Mouse (Mus musculus): ENCODE measurements at regions not wholly inside any gene's neighbourhood (a gene's known extent, or its start where the extent isn't known, plus 50 kb on each side); places are given as distances from the start of the nearest gene placed in this dataset.

DNA sequence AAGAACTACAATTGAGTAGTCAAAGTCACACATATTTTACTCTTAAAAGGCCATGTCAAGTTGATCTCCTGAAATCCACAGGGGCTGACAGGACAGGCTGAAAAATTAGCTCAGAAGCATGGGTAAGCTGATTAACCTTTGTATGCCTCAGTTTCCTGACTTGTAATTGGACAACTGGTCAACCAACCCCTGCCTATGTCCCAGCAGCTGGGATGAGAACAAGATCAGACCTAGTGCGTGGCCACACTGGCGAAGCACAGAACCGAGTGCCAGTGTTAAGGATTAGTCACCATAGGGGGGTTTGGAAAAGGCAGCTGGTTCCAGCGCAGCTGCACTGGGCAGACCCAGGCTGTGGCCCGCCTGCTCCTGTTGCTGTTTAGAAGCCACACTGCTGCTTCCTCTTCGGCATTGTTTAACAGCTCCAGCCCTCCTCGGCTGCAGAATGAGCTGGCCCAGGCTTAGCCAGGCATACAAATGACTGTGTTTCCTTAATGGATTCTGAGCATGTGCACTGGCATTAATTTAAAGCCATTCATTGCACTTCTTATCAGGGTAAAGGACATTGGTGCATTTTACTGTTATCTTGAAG is 120.1 kb upstream of the Dock1 start:
- Histone ChIP-seq H3K36me3 (ENCODE audit: control insufficient read depth, insufficient read depth, low read length) (no peaks in the 10 kb centered on the region), H3K27ac (ENCODE audit: low read depth, low read length) (no peak overlapping the region), H3K9ac (ENCODE audit: low read depth, low read length) (no peak overlapping the region), H3K27me3 (ENCODE audit: control insufficient read depth, insufficient read depth, low read length) (no peaks in the 10 kb centered on the region), H3K9me3 (ENCODE audit: control insufficient read depth, low read length) (no peaks in the 10 kb centered on the region), H3K4me1 (replicated peaks; ENCODE audit: control insufficient read depth, insufficient read depth, low read length) (no peaks in the 10 kb centered on the region), H3K4me2 (replicated peaks; ENCODE audit: low read depth, low read length) (no peak overlapping the region), H3K4me3 (ENCODE audit: low read depth, low read length) (no peak overlapping the region)
- WGBS: 54% methylated on average over 7 of the region's 7 CpGs
- ATAC-seq (ENCODE audit: low FRiP score) (peak; percentile 25; the same call in 1 of the 2 replicates), DNase-seq (ENCODE audit: low spot score) (no peak)

DNA sequence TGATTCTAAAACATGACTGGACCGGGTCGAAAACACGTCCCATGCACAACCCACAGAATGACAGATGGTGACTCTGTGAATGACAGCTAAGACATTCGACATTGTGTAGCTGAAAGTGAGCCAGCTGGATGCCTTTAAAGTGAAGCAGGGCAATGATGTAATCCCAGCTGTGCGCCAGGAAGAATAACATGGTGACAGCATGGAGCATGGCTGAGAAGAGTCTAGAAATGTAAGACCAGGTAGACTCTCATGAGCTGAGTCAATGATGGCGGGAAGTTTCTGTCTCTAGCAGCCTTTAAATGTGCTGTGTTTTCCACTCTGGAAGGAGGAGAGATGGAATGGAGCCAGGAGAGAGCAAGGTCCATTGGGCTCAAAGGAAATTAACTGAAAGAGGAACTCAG is 118.4 kb upstream of the Dock1 start:
- Histone ChIP-seq H3K36me3 (ENCODE audit: control insufficient read depth, insufficient read depth, low read length) (no peaks in the 10 kb centered on the region), H3K4me2 (replicated peaks; ENCODE audit: low read depth, low read length) (no peak overlapping the region), H3K9ac (ENCODE audit: low read depth, low read length) (no peak overlapping the region), H3K4me1 (replicated peaks; ENCODE audit: control insufficient read depth, insufficient read depth, low read length) (no peaks in the 10 kb centered on the region), H3K4me3 (ENCODE audit: low read depth, low read length) (no peak overlapping the region), H3K9me3 (ENCODE audit: control insufficient read depth, low read length) (no peaks in the 10 kb centered on the region), H3K27ac (ENCODE audit: low read depth, low read length) (no peak overlapping the region), H3K27me3 (ENCODE audit: control insufficient read depth, insufficient read depth, low read length) (no peaks in the 10 kb centered on the region)
- WGBS: 75% methylated on average over 6 of the region's 6 CpGs
- ATAC-seq (ENCODE audit: low FRiP score) (no peak), DNase-seq (ENCODE audit: low spot score) (no peak)

DNA sequence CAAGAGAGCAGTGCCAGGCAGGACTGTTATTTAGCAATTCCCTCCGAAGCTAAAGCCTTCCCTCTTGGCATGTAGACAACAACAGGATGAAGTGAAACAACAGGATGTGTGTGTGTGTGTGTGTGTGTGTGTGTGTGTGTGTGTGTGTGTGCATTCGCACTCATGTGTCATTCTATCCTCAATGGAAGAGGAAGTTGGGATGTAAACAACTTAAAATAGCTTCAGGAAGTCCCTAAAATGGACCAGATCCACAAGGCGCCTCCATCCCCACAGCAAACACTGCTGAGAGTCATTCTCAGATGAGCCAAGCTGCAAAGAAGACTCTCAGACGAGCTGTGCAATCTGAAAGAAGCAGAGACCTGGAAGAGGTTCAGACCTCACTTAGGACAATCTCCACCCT is 114.4 kb upstream of the Dock1 start:
- H3K4me3 ChIP-seq (ENCODE audit: low read depth, low read length): no peak overlapping the region
- no peaks in the 10 kb centered on the region for H3K4me1 ChIP-seq (replicated peaks; ENCODE audit: control insufficient read depth, insufficient read depth, low read length)
- H3K27me3 ChIP-seq (ENCODE audit: control insufficient read depth, insufficient read depth, low read length): no peaks in the 10 kb centered on the region
- no peak for DNase-seq (ENCODE audit: low spot score)
- no peak overlapping the region for H3K4me2 ChIP-seq (replicated peaks; ENCODE audit: low read depth, low read length)
- peaks cover 3% of the 10 kb centered on the region; the same call in 1 of the 2 replicates for H3K9me3 ChIP-seq (ENCODE audit: control insufficient read depth, low read length)
- H3K36me3 ChIP-seq (ENCODE audit: control insufficient read depth, insufficient read depth, low read length): no peaks in the 10 kb centered on the region
- H3K9ac ChIP-seq (ENCODE audit: low read depth, low read length): no peak overlapping the region
- WGBS: 84% methylated on average over 4 of the region's 4 CpGs
- ATAC-seq (ENCODE audit: low FRiP score): no peak
- no peak overlapping the region for H3K27ac ChIP-seq (ENCODE audit: low read depth, low read length)

GRCm38 (mm10) chr7:134566322-134566721 is 104.1 kb upstream of the Dock1 start:
- no peaks in the 10 kb centered on the region for H3K36me3 ChIP-seq (ENCODE audit: control insufficient read depth, insufficient read depth, low read length)
- no peak overlapping the region for H3K4me3 ChIP-seq (ENCODE audit: low read depth, low read length)
- peak; percentile 74 for DNase-seq (ENCODE audit: low spot score)
- H3K9ac ChIP-seq (ENCODE audit: low read depth, low read length): no peak overlapping the region
- no peaks in the 10 kb centered on the region for H3K9me3 ChIP-seq (ENCODE audit: control insufficient read depth, low read length)
- 81% methylated on average over 5 of the region's 5 CpGs for WGBS
- no peaks in the 10 kb centered on the region for H3K4me1 ChIP-seq (replicated peaks; ENCODE audit: control insufficient read depth, insufficient read depth, low read length)
- ATAC-seq (ENCODE audit: low FRiP score): no peak
- no peak overlapping the region for H3K4me2 ChIP-seq (replicated peaks; ENCODE audit: low read depth, low read length)
- H3K27ac ChIP-seq (ENCODE audit: low read depth, low read length): no peak overlapping the region
- H3K27me3 ChIP-seq (ENCODE audit: control insufficient read depth, insufficient read depth, low read length): no peaks in the 10 kb centered on the region

GRCm38 (mm10) chr7:134569247-134569646 is 101.2 kb upstream of the Dock1 start:
- ATAC-seq (ENCODE audit: low FRiP score): no peak
- WGBS: 87% methylated on average over 3 of the region's 3 CpGs
- no peak overlapping the region for H3K27ac ChIP-seq (ENCODE audit: low read depth, low read length)
- H3K4me1 ChIP-seq (replicated peaks; ENCODE audit: control insufficient read depth, insufficient read depth, low read length): no peaks in the 10 kb centered on the region
- H3K9me3 ChIP-seq (ENCODE audit: control insufficient read depth, low read length): no peaks in the 10 kb centered on the region
- H3K27me3 ChIP-seq (ENCODE audit: control insufficient read depth, insufficient read depth, low read length): no peaks in the 10 kb centered on the region
- H3K9ac ChIP-seq (ENCODE audit: low read depth, low read length): no peak overlapping the region
- no peak overlapping the region for H3K4me2 ChIP-seq (replicated peaks; ENCODE audit: low read depth, low read length)
- no peaks in the 10 kb centered on the region for H3K36me3 ChIP-seq (ENCODE audit: control insufficient read depth, insufficient read depth, low read length)
- no peak for DNase-seq (ENCODE audit: low spot score)
- no peak overlapping the region for H3K4me3 ChIP-seq (ENCODE audit: low read depth, low read length)

GRCm38 (mm10) chr7:134570176-134570810 is 100.2 kb upstream of the Dock1 start:
- no peak overlapping the region for H3K9ac ChIP-seq (ENCODE audit: low read depth, low read length)
- H3K4me2 ChIP-seq (replicated peaks; ENCODE audit: low read depth, low read length): no peak overlapping the region
- no peak for ATAC-seq (ENCODE audit: low FRiP score)
- no peaks in the 10 kb centered on the region for H3K36me3 ChIP-seq (ENCODE audit: control insufficient read depth, insufficient read depth, low read length)
- no peaks in the 10 kb centered on the region for H3K4me1 ChIP-seq (replicated peaks; ENCODE audit: control insufficient read depth, insufficient read depth, low read length)
- DNase-seq (ENCODE audit: low spot score): no peak
- no peak overlapping the region for H3K4me3 ChIP-seq (ENCODE audit: low read depth, low read length)
- H3K9me3 ChIP-seq (ENCODE audit: control insufficient read depth, low read length): no peaks in the 10 kb centered on the region
- WGBS: 90% methylated on average over 5 of the region's 5 CpGs
- H3K27me3 ChIP-seq (ENCODE audit: control insufficient read depth, insufficient read depth, low read length): no peaks in the 10 kb centered on the region
- H3K27ac ChIP-seq (ENCODE audit: low read depth, low read length): no peak overlapping the region

GRCm38 (mm10) chr7:134581746-134582145 is 88.7 kb upstream of the Dock1 start:
- Histone ChIP-seq H3K4me3 (ENCODE audit: low read depth, low read length) (no peak overlapping the region), H3K27me3 (ENCODE audit: control insufficient read depth, insufficient read depth, low read length) (no peaks in the 10 kb centered on the region), H3K9ac (ENCODE audit: low read depth, low read length) (no peak overlapping the region), H3K27ac (ENCODE audit: low read depth, low read length) (no peak overlapping the region), H3K4me1 (replicated peaks; ENCODE audit: control insufficient read depth, insufficient read depth, low read length) (no peaks in the 10 kb centered on the region), H3K9me3 (ENCODE audit: control insufficient read depth, low read length) (no peaks in the 10 kb centered on the region), H3K4me2 (replicated peaks; ENCODE audit: low read depth, low read length) (no peak overlapping the region), H3K36me3 (ENCODE audit: control insufficient read depth, insufficient read depth, low read length) (no peaks in the 10 kb centered on the region)
- ATAC-seq (ENCODE audit: low FRiP score) (no peak), DNase-seq (ENCODE audit: low spot score) (no peak)

GRCm38 (mm10) chr7:134585478-134585877 is 85.0 kb upstream of the Dock1 start:
- Histone ChIP-seq H3K9ac (ENCODE audit: low read depth, low read length) (no peak overlapping the region), H3K27ac (ENCODE audit: low read depth, low read length) (no peak overlapping the region), H3K4me3 (ENCODE audit: low read depth, low read length) (no peak overlapping the region), H3K36me3 (ENCODE audit: control insufficient read depth, insufficient read depth, low read length) (no peaks in the 10 kb centered on the region), H3K4me1 (replicated peaks; ENCODE audit: control insufficient read depth, insufficient read depth, low read length) (no peaks in the 10 kb centered on the region), H3K9me3 (ENCODE audit: control insufficient read depth, low read length) (no peaks in the 10 kb centered on the region), H3K4me2 (replicated peaks; ENCODE audit: low read depth, low read length) (no peak overlapping the region), H3K27me3 (ENCODE audit: control insufficient read depth, insufficient read depth, low read length) (no peaks in the 10 kb centered on the region)
- no peak for DNase-seq (ENCODE audit: low spot score)
- WGBS: 90% methylated on average over 5 of the region's 5 CpGs
- no peak for ATAC-seq (ENCODE audit: low FRiP score)

GRCm38 (mm10) chr7:134586990-134587389 is 83.5 kb upstream of the Dock1 start:
- Histone ChIP-seq H3K9ac (ENCODE audit: low read depth, low read length) (no peak overlapping the region), H3K4me3 (ENCODE audit: low read depth, low read length) (no peak overlapping the region), H3K36me3 (ENCODE audit: control insufficient read depth, insufficient read depth, low read length) (no peaks in the 10 kb centered on the region), H3K27me3 (ENCODE audit: control insufficient read depth, insufficient read depth, low read length) (no peaks in the 10 kb centered on the region), H3K4me2 (replicated peaks; ENCODE audit: low read depth, low read length) (no peak overlapping the region), H3K9me3 (ENCODE audit: control insufficient read depth, low read length) (no peaks in the 10 kb centered on the region), H3K4me1 (replicated peaks; ENCODE audit: control insufficient read depth, insufficient read depth, low read length) (no peaks in the 10 kb centered on the region), H3K27ac (ENCODE audit: low read depth, low read length) (no peak overlapping the region)
- no peak for DNase-seq (ENCODE audit: low spot score)
- ATAC-seq (ENCODE audit: low FRiP score): no peak
- WGBS: 88% methylated on average over 6 of the region's 6 CpGs

All from hindbrain, embryonic 11.5 days (tissue).